Mouse (Mus musculus) liver, embryonic 14.5 days (tissue): ENCODE results near the gene Zer1. TPM values are rescaled to one million over a fixed set of nuclear protein-coding genes. Genes with fewer than 3 reads are reported as not detected.

ENCODE experiments used
- ATAC-seq: fragments of 200-750 bp; cut with Nextera tagmentation; 2 replicates; pipeline ENCODE4 v1.8.0; 2017; ENCODE audit warnings: moderate number of reproducible peaks, mild to moderate bottlenecking, moderate library complexity; ENCODE audit not compliant: insufficient read depth
- DNase-seq, 3 experiments: peaks; one replicate each; pipeline ENCODE4 v3.0.0-alpha.2; 2012 to 2013; ENCODE audit warnings: low read depth in 3 of 3, low spot score in 3 of 3
- H3K27ac ChIP-seq: fragments of 300-500 bp; sonication (generic); 2 replicates; pipeline ENCODE4 v1.5.1; 2014; ENCODE audit warnings: moderate library complexity, mild to moderate bottlenecking, control low read depth, inconsistent platforms
- H3K27me3 ChIP-seq: fragments of 300-500 bp; sonication (generic); 2 replicates; pipeline ENCODE4 v1.6.1; 2014; ENCODE audit warnings: mild to moderate bottlenecking, low read length, moderate library complexity; ENCODE audit not compliant: control insufficient read depth, insufficient read depth
- H3K36me3 ChIP-seq: fragments of 300-500 bp; sonication (generic); replicated peaks from 2 replicates; pipeline ENCODE4 v1.6.1; 2014; ENCODE audit warnings: low read depth; ENCODE audit not compliant: control insufficient read depth, insufficient read depth
- H3K4me1 ChIP-seq, 2 experiments: fragments of 200-500 bp in 1 of 2; fragments of 300-500 bp in 1 of 2; sonication (generic) in 1 of 2; replicated peaks; 2 replicates each; pipeline ENCODE4 v1.6.1; 2012 to 2014; ENCODE audit warnings: antibody characterized with exemption in 1 of 2, inconsistent platforms in 1 of 2, low read length in 1 of 2; ENCODE audit not compliant: control insufficient read depth in 2 of 2, insufficient read depth in 2 of 2
- H3K4me2 ChIP-seq: fragments of 300-500 bp; sonication (generic); 2 replicates; pipeline ENCODE4 v1.6.1; 2014; ENCODE audit warnings: low read depth, mild to moderate bottlenecking, control low read depth, moderate library complexity
- H3K4me3 ChIP-seq, 2 experiments: fragments of 200-500 bp in 1 of 2; fragments of 300-500 bp in 1 of 2; sonication (generic) in 1 of 2; 2 replicates each; pipeline ENCODE4 v1.5.1; 2012 to 2014; ENCODE audit warnings: low read depth in 2 of 2, low read length in 2 of 2, mild to moderate bottlenecking in 2 of 2, control low read depth in 1 of 2, inconsistent platforms in 1 of 2, moderate library complexity in 1 of 2; ENCODE audit not compliant: insufficient read depth in 1 of 2
- H3K9ac ChIP-seq: fragments of 300-500 bp; sonication (generic); replicated peaks from 2 replicates; pipeline ENCODE4 v1.6.1; 2014; ENCODE audit warnings: mild to moderate bottlenecking, control low read depth, moderate library complexity
- H3K9me3 ChIP-seq: fragments of 300-500 bp; sonication (generic); 2 replicates; pipeline ENCODE4 v1.6.1; 2016; ENCODE audit warnings: low read length, mixed read lengths; ENCODE audit not compliant: control insufficient read depth
- CTCF ChIP-seq: IDR thresholded peaks from 2 replicates; pipeline ENCODE4 v1.5.1; 2016; ENCODE audit warnings: antibody characterized with exemption, low read depth, control low read depth
- EP300 ChIP-seq: IDR thresholded peaks from 2 replicates; pipeline ENCODE4 v1.6.1; 2016; ENCODE audit warnings: antibody characterized with exemption, low read depth
- WGBS: fragments of 180-500 bp; shearing (Covaris S2); extraction: QIAGEN DNeasy Blood & Tissue Kit; methylation state at CpG from one replicate; pipeline ENCODE4 v1.1.7; 2014; ENCODE audit not compliant: insufficient replicate concordance; 5-methylcytosine and 5-hydroxymethylcytosine counted together
- polyA plus RNA-seq, 2 experiments: library from polyadenylated mRNA; depleted of rRNA in 1 of 2; stranded (reverse) in 1 of 2; unstranded in 1 of 2; fragments of >200 nt; fragmentation: Nextera tagmentation in 1 of 2; extraction: Ambion mirVana in 1 of 2; gene quantifications; 2 replicates each; pipeline versions ENCODE4 v1.2.1 to v1.2.3; 2012 to 2014

The Zer1 gene
- polyA plus RNA-seq, 2 experiments = 1.9 to 8.1 TPM

- under 1% methylated on average over 54 of the region's 54 CpGs for WGBS
- H3K27me3 ChIP-seq = no peaks in the 10 kb centered on the region; the same call in 1 of the 2 replicates
- H3K4me2 ChIP-seq = peak within 1 kb of the TSS; percentile 74
- peak within 1 kb of the TSS; percentile 64 to 70 for H3K4me3 ChIP-seq
- DNase-seq (peak; percentile 93 to 94 (median 94)), ATAC-seq (peak; percentile 93)
- peak within 1 kb of the TSS; percentile 63 for H3K27ac ChIP-seq
- peaks cover 11 to 16% of the 10 kb centered on the region in 2 experiments for H3K4me1 ChIP-seq
- H3K9ac ChIP-seq = peak within 1 kb of the TSS; percentile 68
- no peaks in the 10 kb centered on the region for H3K36me3 ChIP-seq
- no peaks in the 10 kb centered on the region for H3K9me3 ChIP-seq
- TF ChIP-seq CTCF (no peak), EP300 (0 out of 2 replicates have a peak, but pooled peaks have one; percentile 9)
Observed at GRCm38 (mm10) chr2:30048699-30049388, 75.5 kb downstream of the Zer1 start, which contains the start of gene Wdr34. TSS of gene Wdr34 (minus strand) at chr2:30048881.

- ATAC-seq (no peak), DNase-seq (no peak)
- Histone ChIP-seq H3K9me3 (no peaks in the 10 kb centered on the region), H3K9ac (peak overlapping the region; percentile 50), H3K36me3 (no peaks in the 10 kb centered on the region), H3K4me2 (peak overlapping the region; percentile 74), H3K4me3 (peak overlapping the region; percentile 64 to 70), H3K4me1 (peaks cover 11 to 16% of the 10 kb centered on the region in 2 experiments), H3K27ac (peak overlapping the region; percentile 58), H3K27me3 (no peaks in the 10 kb centered on the region)
- TF ChIP-seq EP300 = no peak
- TF ChIP-seq CTCF = no peak
- WGBS = 30% methylated on average over 11 of the region's 11 CpGs
Observed at GRCm38 (mm10) chr2:30048101-30048501, 76.3 kb downstream of the Zer1 start.

Other genes starting within 250 kb of the Zer1 start
- 21.0 and 29.6 TPM in 2 replicates for gene Odf2, start 235.4 kb downstream of the Zer1 start, polyA plus RNA-seq (2012; rRNA removed)
- gene Odf2, start 235.4 kb downstream of the Zer1 start, polyA plus RNA-seq (2014; fragmentation: Nextera tagmentation; extraction: Ambion mirVana) = 23.5 and 29.1 TPM in 2 replicates
- gene Gle1, start 189.2 kb downstream of the Zer1 start, polyA plus RNA-seq (2012; rRNA removed) = 11.2 and 13.5 TPM in 2 replicates
- gene Gle1, start 189.2 kb downstream of the Zer1 start, polyA plus RNA-seq (2014; fragmentation: Nextera tagmentation; extraction: Ambion mirVana) = 17.6 and 20.5 TPM in 2 replicates
- gene Sptan1, start 159.0 kb downstream of the Zer1 start, polyA plus RNA-seq (2012; rRNA removed) = 11.5 and 21.1 TPM in 2 replicates
- gene Sptan1, start 159.0 kb downstream of the Zer1 start, polyA plus RNA-seq (2014; fragmentation: Nextera tagmentation; extraction: Ambion mirVana) = 14.5 and 14.6 TPM in 2 replicates
- gene Wdr34, start 75.7 kb downstream of the Zer1 start, polyA plus RNA-seq (2012; rRNA removed) = 5.6 and 5.8 TPM in 2 replicates
- 6.0 and 6.8 TPM in 2 replicates for gene Wdr34, start 75.7 kb downstream of the Zer1 start, polyA plus RNA-seq (2014; fragmentation: Nextera tagmentation; extraction: Ambion mirVana)
- gene Set, start 67.2 kb downstream of the Zer1 start, polyA plus RNA-seq (2012; rRNA removed) = 56.1 and 159 TPM in 2 replicates
- 179 and 189 TPM in 2 replicates for gene Set, start 67.2 kb downstream of the Zer1 start, polyA plus RNA-seq (2014; fragmentation: Nextera tagmentation; extraction: Ambion mirVana)
- gene Pkn3, start 46.9 kb downstream of the Zer1 start, polyA plus RNA-seq (2012; rRNA removed) = 3.0 and 3.5 TPM in 2 replicates
- 1.8 and 2.0 TPM in 2 replicates for gene Pkn3, start 46.9 kb downstream of the Zer1 start, polyA plus RNA-seq (2014; fragmentation: Nextera tagmentation; extraction: Ambion mirVana)
- 23.4 and 25.5 TPM in 2 replicates for gene Zdhhc12, start 30.9 kb downstream of the Zer1 start, polyA plus RNA-seq (2012; rRNA removed)
- 17.4 and 21.5 TPM in 2 replicates for gene Zdhhc12, start 30.9 kb downstream of the Zer1 start, polyA plus RNA-seq (2014; fragmentation: Nextera tagmentation; extraction: Ambion mirVana)
- gene Tbc1d13, start 9.2 kb upstream of the Zer1 start, polyA plus RNA-seq (2012; rRNA removed) = 11.3 and 12.7 TPM in 2 replicates
- gene Tbc1d13, start 9.2 kb upstream of the Zer1 start, polyA plus RNA-seq (2014; fragmentation: Nextera tagmentation; extraction: Ambion mirVana) = 3.6 and 3.9 TPM in 2 replicates
- gene Endog, start 46.9 kb upstream of the Zer1 start, polyA plus RNA-seq (2012; rRNA removed) = 11.9 and 15.1 TPM in 2 replicates
- gene Endog, start 46.9 kb upstream of the Zer1 start, polyA plus RNA-seq (2014; fragmentation: Nextera tagmentation; extraction: Ambion mirVana) = 19.1 and 20.3 TPM in 2 replicates
- gene Spout1, start 53.9 kb upstream of the Zer1 start, polyA plus RNA-seq (2012; rRNA removed) = 18.6 and 20.3 TPM in 2 replicates
- 18.7 and 25.2 TPM in 2 replicates for gene Spout1, start 53.9 kb upstream of the Zer1 start, polyA plus RNA-seq (2014; fragmentation: Nextera tagmentation; extraction: Ambion mirVana)
- gene Kyat1, start 81.3 kb upstream of the Zer1 start, polyA plus RNA-seq (2012; rRNA removed) = 14.3 and 16.8 TPM in 2 replicates
- gene Kyat1, start 81.3 kb upstream of the Zer1 start, polyA plus RNA-seq (2014; fragmentation: Nextera tagmentation; extraction: Ambion mirVana) = 9.5 and 11.6 TPM in 2 replicates
- 3.4 and 3.6 TPM in 2 replicates for gene Lrrc8a, start 113.1 kb upstream of the Zer1 start, polyA plus RNA-seq (2012; rRNA removed)
- gene Lrrc8a, start 113.1 kb upstream of the Zer1 start, polyA plus RNA-seq (2014; fragmentation: Nextera tagmentation; extraction: Ambion mirVana) = 10.8 and 11.8 TPM in 2 replicates
- gene Gm28035, start 116.0 kb upstream of the Zer1 start, polyA plus RNA-seq (2012; rRNA removed) = 0.90 and 1.1 TPM in 2 replicates
- gene Gm28035, start 116.0 kb upstream of the Zer1 start, polyA plus RNA-seq (2014; fragmentation: Nextera tagmentation; extraction: Ambion mirVana) = 0.04 TPM in 1 of 2 replicates, not detected in the other
- gene Phyhd1, start 141.6 kb upstream of the Zer1 start, polyA plus RNA-seq (2012; rRNA removed) = 15.9 and 18.1 TPM in 2 replicates
- gene Phyhd1, start 141.6 kb upstream of the Zer1 start, polyA plus RNA-seq (2014; fragmentation: Nextera tagmentation; extraction: Ambion mirVana) = 9.8 and 10.3 TPM in 2 replicates
- not detected in 2 replicates for gene Gm28038, start 156.5 kb upstream of the Zer1 start, polyA plus RNA-seq (2012; rRNA removed)
- not detected in 2 replicates for gene Gm28038, start 156.5 kb upstream of the Zer1 start, polyA plus RNA-seq (2014; fragmentation: Nextera tagmentation; extraction: Ambion mirVana)
- gene Dolk, start 161.7 kb upstream of the Zer1 start, polyA plus RNA-seq (2012; rRNA removed) = 4.6 and 5.1 TPM in 2 replicates
- 10.9 and 11.4 TPM in 2 replicates for gene Dolk, start 161.7 kb upstream of the Zer1 start, polyA plus RNA-seq (2014; fragmentation: Nextera tagmentation; extraction: Ambion mirVana)
- gene Nup188, start 161.8 kb upstream of the Zer1 start, polyA plus RNA-seq (2012; rRNA removed) = 15.7 and 16.1 TPM in 2 replicates
- gene Nup188, start 161.8 kb upstream of the Zer1 start, polyA plus RNA-seq (2014; fragmentation: Nextera tagmentation; extraction: Ambion mirVana) = 19.1 and 20.8 TPM in 2 replicates
- gene Sh3glb2, start 234.8 kb upstream of the Zer1 start, polyA plus RNA-seq (2012; rRNA removed) = 22.2 and 23.1 TPM in 2 replicates
- 13.6 and 15.4 TPM in 2 replicates for gene Sh3glb2, start 234.8 kb upstream of the Zer1 start, polyA plus RNA-seq (2014; fragmentation: Nextera tagmentation; extraction: Ambion mirVana)
- 6.1 and 6.9 TPM in 2 replicates for gene Miga2, start 239.6 kb upstream of the Zer1 start, polyA plus RNA-seq (2012; rRNA removed)
- gene Miga2, start 239.6 kb upstream of the Zer1 start, polyA plus RNA-seq (2014; fragmentation: Nextera tagmentation; extraction: Ambion mirVana) = 5.3 and 5.8 TPM in 2 replicates